Mouse (Mus musculus) lung, postnatal 0 days (tissue): ENCODE data around the gene Prmt7. TPM values are rescaled to one million over a fixed set of nuclear protein-coding genes. Genes with fewer than 3 reads are reported as not detected.
A peak's percentile ranks its signal among the peaks of the same experiment; 100 is the strongest.
"Not testable (repeated sequence)": the region's sequence is repeated elsewhere in the genome, so short reads cannot be mapped to it uniquely, and the experiment has no call there.

Experiments
- ATAC-seq: fragments of 200-750 bp; cut with Nextera tagmentation; 2 replicates; pipeline ENCODE4 v1.8.0; 2017; ENCODE audit warnings: moderate library complexity
- DNase-seq: peaks from one replicate; pipeline ENCODE4 v3.0.0-alpha.2; 2016; ENCODE audit warnings: low spot score
- H3K27ac ChIP-seq: fragments of 300-500 bp; sonication (generic); 2 replicates; pipeline ENCODE4 v1.5.1; 2014; ENCODE audit warnings: antibody characterized with exemption, mild to moderate bottlenecking, low read length, mixed read lengths
- H3K27me3 ChIP-seq: fragments of 300-500 bp; sonication (generic); replicated peaks from 2 replicates; pipeline ENCODE4 v1.6.1; 2014; ENCODE audit warnings: low read length, mixed read lengths; ENCODE audit not compliant: insufficient read depth
- H3K36me3 ChIP-seq: fragments of 300-500 bp; sonication (generic); 2 replicates; pipeline ENCODE4 v1.6.1; 2014; ENCODE audit warnings: low read length, mixed read lengths; ENCODE audit not compliant: insufficient read depth
- H3K4me1 ChIP-seq: fragments of 300-500 bp; sonication (generic); 2 replicates; pipeline ENCODE4 v1.6.1; 2014; ENCODE audit warnings: antibody characterized with exemption, low read depth, low read length, mixed read lengths; ENCODE audit not compliant: insufficient read depth
- H3K4me2 ChIP-seq: fragments of 300-500 bp; sonication (generic); replicated peaks from 2 replicates; pipeline ENCODE4 v1.6.1; 2014; ENCODE audit warnings: low read depth, mild to moderate bottlenecking, low read length, moderate library complexity, mixed read lengths
- H3K4me3 ChIP-seq: fragments of 300-500 bp; sonication (generic); 2 replicates; pipeline ENCODE4 v1.5.1; 2014; ENCODE audit warnings: low read depth, low read length
- H3K9ac ChIP-seq: fragments of 300-500 bp; sonication (generic); replicated peaks from 2 replicates; pipeline ENCODE4 v1.6.1; 2014; ENCODE audit warnings: low read depth, mild to moderate bottlenecking
- H3K9me3 ChIP-seq: fragments of 300-500 bp; sonication (generic); 2 replicates; pipeline ENCODE4 v1.6.1; 2016; ENCODE audit warnings: low read length, mixed read lengths
- CTCF ChIP-seq: IDR thresholded peaks from 2 replicates; pipeline ENCODE4 v1.5.1; 2016; ENCODE audit warnings: antibody characterized with exemption, mild to moderate bottlenecking
- EP300 ChIP-seq: IDR thresholded peaks from 2 replicates; pipeline ENCODE4 v1.6.1; 2016; ENCODE audit warnings: antibody characterized with exemption, mild to moderate bottlenecking, control low read depth
- WGBS: fragments of 180-500 bp; shearing (Covaris S2); extraction: QIAGEN DNeasy Blood & Tissue Kit; methylation state at CpG from one replicate; pipeline ENCODE4 v1.1.7; 2014; 5-methylcytosine and 5-hydroxymethylcytosine counted together
- polyA plus RNA-seq: library from polyadenylated mRNA; unstranded; fragments of >200 nt; fragmentation: Nextera tagmentation; extraction: Ambion mirVana; gene quantifications from 2 replicates; pipeline ENCODE4 v1.2.1, GENCODE M21; 2015

Gene Prmt7
- polyA plus RNA-seq, 1 experiment from 2014 or later: 19.4 TPM

DNA sequence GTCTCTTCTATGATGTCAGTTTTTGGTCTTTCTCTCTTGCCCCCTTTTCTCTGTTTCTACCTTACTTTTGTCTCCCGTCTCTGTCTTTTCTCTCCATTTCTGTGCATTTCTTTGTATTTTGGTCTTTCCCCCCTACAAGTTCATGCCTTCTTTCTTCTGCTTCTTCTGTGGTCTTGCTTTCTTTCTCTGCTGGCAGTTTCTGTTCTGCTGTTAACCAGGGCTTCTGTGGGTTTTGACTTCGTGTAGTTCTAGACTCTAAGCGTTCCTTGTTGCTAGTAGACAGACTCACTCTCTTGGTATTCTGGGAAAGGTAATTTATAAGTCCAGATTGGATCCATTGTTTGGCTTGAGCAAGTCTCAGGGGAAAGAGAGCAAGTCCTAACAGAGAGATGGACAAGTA lies 24.3 kb upstream of the Prmt7 start:
- DNase-seq: no peak
- no peak overlapping the region for H3K27ac ChIP-seq
- no peaks in the 10 kb centered on the region for H3K4me1 ChIP-seq
- no peaks in the 10 kb centered on the region for H3K9me3 ChIP-seq
- no peaks in the 10 kb centered on the region for H3K27me3 ChIP-seq
- H3K36me3 ChIP-seq: no peaks in the 10 kb centered on the region
- TF ChIP-seq EP300: no peak
- TF ChIP-seq CTCF: no peak
- ATAC-seq: no peak
- H3K9ac ChIP-seq: no peak overlapping the region
- H3K4me2 ChIP-seq: no peak overlapping the region
- WGBS: 89% methylated on average over 3 of the region's 3 CpGs
- no peak overlapping the region for H3K4me3 ChIP-seq

DNA sequence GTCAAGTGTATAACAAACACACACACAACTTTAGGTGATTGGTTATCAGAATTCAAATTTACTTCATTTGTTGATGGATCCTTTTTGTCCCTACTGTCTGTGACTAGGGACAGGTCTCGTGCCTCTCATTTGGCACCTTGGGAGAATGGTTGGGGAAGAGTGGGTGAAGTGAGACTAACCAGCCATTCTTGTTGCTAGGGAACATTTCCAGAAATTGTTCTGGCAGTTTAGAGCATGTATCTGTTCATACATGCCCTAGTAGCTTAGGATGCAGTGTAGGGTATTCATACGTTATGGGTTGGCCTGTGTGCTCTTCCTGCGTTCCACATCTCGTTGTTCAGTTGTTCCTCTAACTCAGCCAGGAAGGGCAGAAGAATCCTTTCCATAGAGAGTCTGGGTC lies 21.6 kb upstream of the Prmt7 start:
- H3K27me3 ChIP-seq: no peaks in the 10 kb centered on the region
- WGBS: 85% methylated on average over 4 of the region's 4 CpGs
- no peak for DNase-seq
- H3K4me2 ChIP-seq: no peak overlapping the region
- no peak overlapping the region for H3K4me3 ChIP-seq
- no peaks in the 10 kb centered on the region for H3K9me3 ChIP-seq
- TF ChIP-seq CTCF (no peak), EP300 (no peak)
- H3K4me1 ChIP-seq: no peaks in the 10 kb centered on the region
- H3K27ac ChIP-seq: no peak overlapping the region
- no peak for ATAC-seq
- H3K36me3 ChIP-seq: no peaks in the 10 kb centered on the region
- H3K9ac ChIP-seq: no peak overlapping the region

DNA sequence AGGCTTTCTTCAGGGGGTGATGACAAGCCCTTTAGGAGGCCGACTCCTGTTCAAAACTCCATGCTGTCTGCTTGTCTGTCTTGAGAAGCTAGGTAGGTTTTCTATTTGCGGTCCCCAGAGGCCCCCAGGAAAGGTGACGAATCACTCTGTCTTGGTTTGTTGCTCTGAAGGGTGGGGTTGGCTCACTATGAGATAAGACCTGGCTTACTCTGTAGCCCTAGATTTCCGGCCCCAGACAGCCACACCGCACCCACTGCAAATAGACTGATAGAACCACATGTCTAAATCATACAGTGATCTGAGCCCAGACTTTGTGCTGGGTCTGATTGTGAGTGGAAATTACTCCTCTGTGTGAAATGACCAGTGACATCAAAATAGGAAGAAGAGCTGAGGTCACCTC lies 19.1 kb upstream of the Prmt7 start:
- H3K27me3 ChIP-seq: no peaks in the 10 kb centered on the region
- no peak for TF ChIP-seq CTCF
- no peak for TF ChIP-seq EP300
- H3K9me3 ChIP-seq: no peaks in the 10 kb centered on the region
- H3K36me3 ChIP-seq: 0 out of 2 replicates have a peak, but pooled peaks cover 8% of the 10 kb centered on the region
- WGBS: 78% methylated on average over 5 of the region's 5 CpGs
- no peaks in the 10 kb centered on the region for H3K4me1 ChIP-seq
- DNase-seq: no peak
- no peak overlapping the region for H3K4me2 ChIP-seq
- no peak overlapping the region for H3K4me3 ChIP-seq
- no peak for ATAC-seq
- no peak overlapping the region for H3K27ac ChIP-seq
- H3K9ac ChIP-seq: no peak overlapping the region

DNA sequence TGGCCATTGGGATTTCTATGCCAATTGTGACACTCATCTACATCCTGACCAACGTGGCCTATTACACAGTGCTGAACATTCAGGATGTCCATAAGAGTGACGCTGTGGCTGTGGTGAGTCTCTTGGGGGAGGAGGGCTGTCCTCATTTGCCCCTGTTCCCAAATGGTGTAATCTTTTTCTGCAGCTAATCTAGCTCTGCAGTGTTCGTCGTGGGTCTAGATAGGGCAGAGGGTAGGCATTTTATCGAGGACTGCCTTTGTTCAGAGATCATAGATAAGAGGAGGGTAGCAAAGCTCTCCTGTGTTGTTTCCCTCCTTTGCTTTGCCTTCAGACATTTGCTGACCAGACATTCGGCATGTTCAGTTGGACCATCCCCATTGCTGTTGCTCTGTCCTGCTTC lies 17.6 kb upstream of the Prmt7 start:
- no peak overlapping the region for H3K4me2 ChIP-seq
- no peak overlapping the region for H3K9ac ChIP-seq
- ATAC-seq (no peak), DNase-seq (no peak)
- H3K27ac ChIP-seq: no peak overlapping the region
- H3K4me1 ChIP-seq: no peaks in the 10 kb centered on the region
- no peak overlapping the region for H3K4me3 ChIP-seq
- TF ChIP-seq EP300 (no peak), CTCF (no peak)
- no peaks in the 10 kb centered on the region for H3K9me3 ChIP-seq
- 83% methylated on average over 6 of the region's 6 CpGs for WGBS
- no peaks in the 10 kb centered on the region for H3K27me3 ChIP-seq
- 0 out of 2 replicates have a peak, but pooled peaks cover 8% of the 10 kb centered on the region for H3K36me3 ChIP-seq

DNA sequence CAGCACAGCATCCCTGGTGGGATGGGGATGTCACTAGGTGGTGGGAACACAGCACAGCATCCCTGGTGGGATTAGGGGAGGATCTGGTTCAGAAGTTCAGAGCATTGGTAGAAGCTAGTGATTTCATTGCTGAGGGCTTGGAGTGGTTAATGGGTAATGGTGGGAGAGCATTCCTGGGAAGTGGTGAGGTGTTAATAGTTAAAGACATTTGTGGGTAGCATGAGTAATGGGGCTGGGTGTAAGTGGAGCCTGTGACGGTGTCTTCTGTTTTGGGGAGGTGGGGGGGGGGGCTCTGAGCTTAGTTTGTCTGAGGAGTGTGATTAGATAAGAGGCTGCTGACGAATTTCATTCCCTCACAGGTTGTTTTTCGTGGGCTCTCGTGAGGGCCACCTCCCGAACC lies 16.7 kb upstream of the Prmt7 start:
- H3K27ac ChIP-seq: no peak overlapping the region
- DNase-seq (no peak), ATAC-seq (no peak)
- WGBS: 77% methylated on average over 5 of the region's 5 CpGs
- TF ChIP-seq EP300 (no peak), CTCF (no peak)
- no peak overlapping the region for H3K9ac ChIP-seq
- no peaks in the 10 kb centered on the region for H3K27me3 ChIP-seq
- H3K4me1 ChIP-seq: no peaks in the 10 kb centered on the region
- H3K4me2 ChIP-seq: no peak overlapping the region
- 0 out of 2 replicates have a peak, but pooled peaks cover 8% of the 10 kb centered on the region for H3K36me3 ChIP-seq
- no peak overlapping the region for H3K4me3 ChIP-seq
- no peaks in the 10 kb centered on the region for H3K9me3 ChIP-seq

DNA sequence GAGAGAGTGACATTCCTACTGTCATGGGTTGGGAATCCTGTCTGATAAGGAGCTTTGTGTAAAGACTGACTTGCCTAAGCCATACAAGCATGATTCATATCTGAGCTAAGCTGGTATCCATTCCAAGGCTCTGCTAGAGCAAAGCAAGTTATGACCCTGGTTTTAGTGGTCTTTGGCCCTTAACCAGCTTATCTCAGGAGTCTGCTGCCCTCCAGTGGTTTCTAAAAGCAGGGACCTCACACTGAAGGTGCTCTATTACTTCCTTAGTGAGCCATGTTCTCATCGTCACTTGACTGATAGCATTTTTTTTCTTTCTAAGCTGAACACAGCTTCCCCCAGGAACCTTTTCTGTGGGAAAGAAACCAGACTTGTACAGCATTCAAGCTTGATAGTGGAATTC lies 12.0 kb upstream of the Prmt7 start:
- 0% methylated on average over 1 of the region's 1 CpGs for WGBS
- ATAC-seq: peak; percentile 76
- H3K27me3 ChIP-seq: no peaks in the 10 kb centered on the region
- peak; percentile 87 for DNase-seq
- H3K4me2 ChIP-seq: no peak overlapping the region
- H3K9ac ChIP-seq: no peak overlapping the region
- TF ChIP-seq CTCF (peak; percentile 87), EP300 (no peak)
- H3K27ac ChIP-seq: no peak overlapping the region
- no peaks in the 10 kb centered on the region for H3K4me1 ChIP-seq
- no peak overlapping the region for H3K4me3 ChIP-seq
- no peaks in the 10 kb centered on the region for H3K9me3 ChIP-seq
- H3K36me3 ChIP-seq: peaks cover 15% of the 10 kb centered on the region

DNA sequence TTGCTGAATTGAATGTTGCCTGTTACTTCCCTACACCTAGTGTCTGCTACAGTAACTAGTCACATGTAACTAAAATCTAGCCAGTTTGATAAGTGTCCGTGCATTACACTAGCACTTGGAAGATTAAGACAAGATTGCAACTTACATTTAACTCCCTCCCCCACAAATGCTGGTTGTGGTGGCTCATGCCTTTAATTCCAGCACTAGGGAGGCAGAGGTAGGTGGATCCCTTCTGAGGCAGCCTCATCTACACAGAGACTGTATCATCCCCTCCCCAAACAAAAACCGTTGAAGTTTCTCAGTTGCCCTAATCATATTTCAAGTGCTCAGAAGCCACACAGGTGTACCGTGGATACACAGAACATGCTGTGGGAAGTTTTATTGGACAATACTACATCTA lies 11.1 kb upstream of the Prmt7 start:
- H3K27ac ChIP-seq, H3K4me1 ChIP-seq, H3K9me3 ChIP-seq, H3K4me2 ChIP-seq, H3K4me3 ChIP-seq, DNase-seq, H3K9ac ChIP-seq, H3K27me3 ChIP-seq, ATAC-seq: not testable (repeated sequence)
- peaks cover 21% of the 10 kb centered on the region for H3K36me3 ChIP-seq
- 72% methylated on average over 3 of the region's 3 CpGs for WGBS
